Mouse (Mus musculus) megakaryocyte, adult 5-6 weeks (primary cell): ENCODE results near the gene Hdac9. TPM values are rescaled to one million over a fixed set of nuclear protein-coding genes. Genes with fewer than 3 reads are reported as not detected.

Experiments used
- ATAC-seq: 2 replicates; pipeline ENCODE4 v1.8.0; 2016; ENCODE audit warnings: mild to moderate bottlenecking, inconsistent platforms; ENCODE audit not compliant: poor library complexity, severe bottlenecking
- total RNA-seq, 2 experiments: library from RNA; stranded (forward) in 1 of 2; stranded (reverse) in 1 of 2; fragments of 153-499, 151-499 nt in 1 of 2; fragments of 221-1000, 200-1000 nt in 1 of 2; gene quantifications; 2 replicates each; pipeline versions ENCODE4 v1.2.3 to v1.2.4; 2015 to 2017

The Hdac9 gene
- total RNA-seq, 2 experiments from 2014 or later: 10.8 to 16.0 TPM

DNA sequence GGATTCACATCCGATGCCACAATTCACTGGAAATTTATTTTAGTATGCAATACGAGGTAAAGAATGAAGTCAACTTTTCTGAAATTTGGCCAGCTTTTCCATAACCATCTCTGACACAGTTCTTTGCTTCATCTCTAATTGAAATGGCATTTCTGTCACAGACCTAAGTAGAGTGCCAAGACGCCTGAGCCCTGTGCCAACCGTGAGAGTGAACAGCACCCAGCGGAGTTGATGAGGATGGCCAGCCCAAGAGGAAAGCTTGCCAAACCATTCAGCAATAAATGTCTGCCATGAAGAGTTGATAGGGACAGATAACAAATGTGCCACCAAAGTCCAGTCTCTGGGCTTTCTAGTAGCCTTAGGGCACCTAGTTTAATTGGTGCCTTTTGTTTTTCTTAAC, 297.8 kb downstream of the Hdac9 start:
- ATAC-seq: no peak

- ATAC-seq: no peak
Measured at GRCm38 (mm10) chr12:34618321-34618720, 298.6 kb downstream of the Hdac9 start.

GRCm38 (mm10) chr12:34617836-34618235, 299.1 kb downstream of the Hdac9 start:
- ATAC-seq: no peak

GRCm38 (mm10) chr12:34614796-34615195, 302.1 kb downstream of the Hdac9 start:
- no peak for ATAC-seq

- ATAC-seq: no peak
Measured at GRCm38 (mm10) chr12:34612511-34612910, 304.4 kb downstream of the Hdac9 start.

GRCm38 (mm10) chr12:34604521-34604920, 312.4 kb downstream of the Hdac9 start:
- no peak for ATAC-seq

DNA sequence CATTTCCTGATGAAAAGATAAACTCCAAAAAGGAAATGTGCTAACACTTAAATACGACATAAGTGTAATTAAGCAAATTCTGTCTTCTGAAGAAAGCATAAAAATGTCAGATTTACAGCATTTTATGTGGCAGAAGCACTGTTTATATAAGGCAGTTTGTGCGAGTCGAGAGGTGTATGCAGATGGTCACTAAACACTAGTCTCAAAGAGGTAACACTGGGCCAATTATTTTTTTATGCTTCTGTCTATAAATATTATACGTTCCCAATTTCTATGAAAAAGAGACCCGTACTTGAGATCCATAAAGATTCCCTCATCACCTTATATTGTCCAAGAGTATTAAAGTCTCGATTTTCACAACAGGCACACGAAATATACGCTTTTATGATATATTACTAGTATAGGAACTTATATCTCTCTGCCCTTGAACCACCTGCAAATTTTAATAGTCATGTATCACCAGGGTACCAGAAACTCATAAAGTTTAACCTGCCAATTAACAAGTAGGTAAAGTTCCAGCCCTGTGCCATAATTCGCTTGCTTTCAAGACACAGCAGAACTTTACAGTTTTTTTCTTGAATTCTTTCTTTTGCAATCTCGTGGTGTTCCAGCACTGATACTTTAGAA, 322.6 kb downstream of the Hdac9 start:
- ATAC-seq: no peak

DNA sequence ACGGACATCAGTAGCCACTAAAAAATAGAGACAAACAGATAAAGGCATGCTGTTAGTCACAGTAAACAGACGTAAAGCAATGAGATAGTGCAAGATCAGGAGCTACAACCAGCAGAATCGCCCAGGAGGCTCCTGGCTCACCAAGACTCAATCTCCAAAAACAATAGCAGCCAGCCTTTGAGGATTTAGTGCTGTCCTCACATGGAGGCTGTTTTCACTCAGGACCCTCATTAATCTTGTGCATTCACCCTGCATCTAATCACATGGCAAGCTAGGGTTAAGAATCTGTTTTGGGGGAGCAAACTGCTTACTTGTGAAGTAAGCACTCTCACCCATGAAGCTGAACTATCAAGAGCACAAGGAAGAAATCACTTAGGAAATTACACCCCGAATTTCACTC, 329.7 kb downstream of the Hdac9 start:
- no peak for ATAC-seq

DNA sequence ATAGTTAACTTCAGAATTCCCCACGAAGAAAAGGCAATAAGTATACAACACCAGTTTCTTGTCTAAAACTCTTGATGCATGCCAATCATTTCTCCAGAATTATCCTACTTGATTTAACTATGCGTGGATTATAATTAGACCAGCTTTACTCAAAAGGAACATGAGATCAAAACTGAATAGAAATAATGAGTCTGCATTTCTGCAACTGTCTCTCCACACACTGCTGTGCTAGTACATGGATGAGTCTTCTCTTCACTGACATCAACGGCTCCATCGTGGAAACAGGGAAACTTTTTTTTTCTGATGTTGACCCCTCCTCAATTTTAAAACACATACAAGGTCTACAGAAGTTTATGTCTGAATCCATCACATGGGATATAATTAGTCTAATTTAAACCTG, 334.4 kb downstream of the Hdac9 start:
- ATAC-seq: no peak

DNA sequence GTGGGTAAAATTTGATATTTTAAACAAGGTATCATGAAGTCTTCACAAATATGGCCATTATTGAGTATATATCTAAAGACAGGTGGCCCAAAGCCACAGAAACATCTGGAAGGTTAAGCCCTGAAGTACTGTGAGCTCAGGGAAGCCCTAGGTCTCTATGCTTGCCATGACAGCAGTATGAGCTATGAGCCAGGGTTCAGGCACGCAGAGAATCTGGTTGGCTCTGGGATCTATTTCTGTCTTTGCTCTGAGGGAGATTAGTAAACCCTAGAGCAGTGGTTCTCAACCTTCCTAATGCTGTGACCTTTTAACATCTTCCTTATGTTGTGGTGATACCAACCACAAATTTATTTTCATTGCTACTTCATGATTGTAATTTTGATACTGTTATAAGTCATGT, 337.7 kb downstream of the Hdac9 start:
- no peak for ATAC-seq

DNA sequence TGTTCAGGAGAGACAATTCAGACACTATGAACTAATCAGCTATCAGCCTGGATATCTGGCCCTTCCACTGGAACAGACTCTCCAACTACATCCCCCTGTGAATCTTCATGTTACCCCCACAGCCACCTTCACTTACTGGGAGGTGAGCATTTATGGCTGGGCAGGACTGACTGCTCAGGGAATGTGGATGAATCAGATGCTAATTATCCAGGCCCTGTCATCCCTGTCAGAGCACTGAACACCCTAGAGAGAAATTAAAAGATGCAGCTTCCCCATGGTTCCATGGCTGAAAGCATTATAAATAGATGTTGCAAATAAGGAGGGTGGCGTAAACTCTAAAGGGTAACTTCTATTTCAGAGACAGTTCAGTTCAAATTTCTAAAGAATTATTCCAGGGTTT, 345.8 kb downstream of the Hdac9 start:
- ATAC-seq: no peak

DNA sequence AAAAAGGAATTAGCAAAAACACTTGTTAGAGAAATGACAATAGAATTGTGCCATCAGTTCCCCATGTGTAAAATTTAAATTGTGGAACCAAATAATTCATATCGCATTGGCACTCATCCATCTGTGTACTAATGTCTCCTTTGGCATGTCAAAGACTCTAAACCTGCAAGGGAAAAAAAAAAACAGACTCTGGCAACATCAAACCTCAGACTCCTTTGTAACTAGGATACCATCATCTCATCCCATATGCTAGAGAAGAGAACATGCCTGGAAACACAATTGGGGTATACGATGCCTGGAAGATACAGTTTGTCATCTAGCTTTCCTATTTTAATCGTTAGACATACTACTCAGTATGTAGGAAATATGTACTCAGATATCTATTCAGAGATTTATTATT, 347.4 kb downstream of the Hdac9 start:
- no peak for ATAC-seq

DNA sequence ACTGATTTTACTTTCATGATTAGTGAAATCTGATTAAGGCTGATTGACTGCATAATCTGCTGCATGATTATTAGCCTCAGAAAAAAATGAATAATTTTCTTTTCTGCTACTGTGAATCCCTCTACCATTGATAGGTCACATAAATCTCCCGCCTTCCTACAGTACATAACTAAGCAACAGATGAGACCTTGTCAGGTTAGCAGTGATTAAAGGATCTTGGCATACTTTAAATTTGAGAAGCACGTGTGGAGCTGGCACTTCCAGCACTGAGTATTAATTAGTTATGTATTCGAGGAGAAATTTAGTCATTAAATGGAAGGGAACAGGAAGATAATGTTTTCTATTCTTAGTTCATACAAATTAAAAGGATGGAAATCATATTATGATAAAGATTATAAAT, 347.8 kb downstream of the Hdac9 start:
- ATAC-seq: no peak

- no peak for ATAC-seq
Measured at GRCm38 (mm10) chr12:34562331-34562730, 354.6 kb downstream of the Hdac9 start.

- no peak for ATAC-seq
Measured at GRCm38 (mm10) chr12:34559001-34559400, 357.9 kb downstream of the Hdac9 start.

DNA sequence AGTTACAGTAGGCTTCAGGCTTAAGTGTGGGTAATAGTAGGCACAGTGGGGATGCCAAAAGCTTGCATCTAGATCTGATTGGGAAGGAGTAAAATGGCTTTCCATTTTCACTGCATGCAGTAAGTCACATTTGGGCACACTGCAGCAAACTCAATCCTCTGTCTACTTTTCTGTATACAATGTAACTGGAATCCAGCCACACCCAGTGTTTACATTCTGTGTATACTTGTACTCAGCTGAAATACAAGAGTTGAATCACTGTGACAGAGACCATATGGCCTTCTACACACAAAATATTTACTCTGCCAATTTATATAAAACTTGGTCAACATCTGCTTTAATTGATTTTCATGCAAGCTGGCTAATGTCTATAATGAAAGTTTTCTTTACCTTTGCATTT, 362.1 kb downstream of the Hdac9 start:
- ATAC-seq: no peak

- ATAC-seq: no peak
Measured at GRCm38 (mm10) chr12:34550268-34550667, 366.6 kb downstream of the Hdac9 start.

DNA sequence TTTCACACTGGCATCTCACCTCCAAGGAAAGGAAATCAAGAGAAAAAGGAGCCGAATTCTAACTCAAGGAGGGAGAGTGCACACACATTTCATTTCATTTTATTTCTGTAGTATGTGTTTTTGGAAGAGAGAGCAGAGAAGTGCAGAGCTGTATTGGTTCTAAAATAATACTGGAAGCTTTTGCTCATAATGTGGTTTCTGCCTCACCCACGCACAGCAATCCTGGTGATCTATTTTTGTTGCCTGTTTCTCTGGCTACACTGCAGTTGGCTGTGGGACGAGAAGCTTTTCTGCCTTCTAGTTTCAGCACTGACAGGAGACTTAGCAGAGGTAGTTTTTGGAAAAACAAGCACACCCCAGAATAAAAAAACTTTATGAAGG, 387.7 kb downstream of the Hdac9 start:
- ATAC-seq: no peak

GRCm38 (mm10) chr12:34528201-34529164, 388.4 kb downstream of the Hdac9 start:
- no peak for ATAC-seq

DNA sequence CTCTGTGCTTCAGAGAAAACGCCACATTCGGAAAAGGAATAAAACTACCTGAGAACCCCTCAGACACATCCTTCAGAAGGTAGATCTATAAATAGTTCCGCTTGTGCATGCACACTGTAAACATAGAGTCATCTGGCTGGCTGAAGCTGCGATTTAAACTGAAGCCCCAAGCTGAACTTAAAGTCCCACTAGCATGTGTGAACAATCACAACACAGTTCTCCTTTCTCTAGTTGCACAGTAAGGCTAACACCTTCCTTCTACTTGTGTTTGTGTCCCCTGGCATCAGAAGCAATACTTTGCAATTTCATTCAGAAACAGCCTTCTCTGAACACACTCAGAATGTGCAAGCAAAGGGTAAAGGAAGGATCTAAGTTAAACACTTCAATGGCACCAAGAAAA, 389.1 kb downstream of the Hdac9 start:
- no peak for ATAC-seq

DNA sequence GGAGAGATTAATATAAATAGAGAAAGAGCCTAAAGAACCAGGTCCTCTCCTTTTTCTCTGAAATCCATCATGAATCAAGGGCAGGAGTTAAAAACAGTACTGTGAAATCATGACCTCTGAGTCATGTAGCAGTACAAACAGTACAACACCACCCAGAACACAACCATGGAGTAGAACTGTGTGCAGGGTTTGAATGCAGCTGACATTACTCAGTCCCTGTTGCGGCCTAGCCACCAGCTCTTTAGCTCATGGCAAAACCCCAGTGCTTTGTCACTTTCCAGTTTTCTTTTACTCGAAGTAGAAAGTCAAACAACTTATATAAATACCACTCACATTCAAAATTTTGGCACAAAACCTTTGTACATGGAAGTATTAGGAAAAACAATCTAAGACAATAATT, 395.4 kb downstream of the Hdac9 start:
- no peak for ATAC-seq
